Mouse (Mus musculus): Measurements from ENCODE around the gene Atp8a2. TPM values are rescaled to one million over a fixed set of nuclear protein-coding genes. Genes with fewer than 3 reads are reported as not detected.
"Not testable (repeated sequence)": the region's sequence is repeated elsewhere in the genome, so short reads cannot be mapped to it uniquely, and the experiment has no call there.

Gene Atp8a2
- total RNA-seq, 2 experiments from 2014 or later: 63.0 to 71.3 TPM

DNA sequence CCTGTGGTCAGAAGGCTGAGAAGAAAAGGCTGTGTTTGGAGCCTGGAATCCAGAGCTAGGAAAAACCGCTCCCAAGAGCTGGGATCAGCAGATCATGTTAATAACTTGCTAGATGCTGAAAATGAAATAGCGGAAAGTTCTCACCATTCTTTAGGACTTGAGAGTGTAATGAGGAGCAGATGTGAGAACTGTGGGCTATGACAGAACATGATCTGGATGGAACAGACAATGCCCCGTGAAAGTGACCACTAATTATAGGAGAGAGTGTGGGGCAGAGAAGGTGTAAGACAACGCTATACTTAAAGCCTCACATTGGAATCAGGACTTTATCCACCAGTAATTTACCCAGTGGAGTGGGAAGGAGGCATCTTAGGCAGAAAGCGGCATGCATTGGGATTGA, 455.2 kb downstream of the Atp8a2 start:
- no peak for DNase-seq (ENCODE audit: low spot score in 2 of 2)
- intact Hi-C loops (cut with DNase I): no loop called here

DNA sequence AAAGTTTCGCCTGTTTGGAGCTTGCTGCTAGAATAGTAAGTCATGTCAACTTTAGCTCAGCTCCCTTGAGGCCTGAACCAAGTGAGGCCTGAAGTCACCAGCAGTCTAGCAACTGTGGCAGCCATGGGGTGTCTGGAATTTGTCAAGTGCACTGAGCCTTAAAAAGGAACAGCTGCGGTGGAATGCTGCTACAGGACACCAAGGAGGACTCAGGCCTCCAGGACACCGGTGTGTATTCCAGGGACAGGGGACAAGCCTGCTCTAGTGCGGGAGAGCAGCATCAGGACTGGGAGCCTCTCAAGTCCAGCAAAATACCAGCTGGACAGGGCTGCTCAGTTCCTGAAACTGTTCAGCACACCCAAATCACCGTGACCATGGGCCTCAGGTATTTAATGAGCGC, 457.5 kb downstream of the Atp8a2 start:
- intact Hi-C loops (cut with DNase I): no loop called here
- no peak for DNase-seq (ENCODE audit: low spot score in 2 of 2)

DNA sequence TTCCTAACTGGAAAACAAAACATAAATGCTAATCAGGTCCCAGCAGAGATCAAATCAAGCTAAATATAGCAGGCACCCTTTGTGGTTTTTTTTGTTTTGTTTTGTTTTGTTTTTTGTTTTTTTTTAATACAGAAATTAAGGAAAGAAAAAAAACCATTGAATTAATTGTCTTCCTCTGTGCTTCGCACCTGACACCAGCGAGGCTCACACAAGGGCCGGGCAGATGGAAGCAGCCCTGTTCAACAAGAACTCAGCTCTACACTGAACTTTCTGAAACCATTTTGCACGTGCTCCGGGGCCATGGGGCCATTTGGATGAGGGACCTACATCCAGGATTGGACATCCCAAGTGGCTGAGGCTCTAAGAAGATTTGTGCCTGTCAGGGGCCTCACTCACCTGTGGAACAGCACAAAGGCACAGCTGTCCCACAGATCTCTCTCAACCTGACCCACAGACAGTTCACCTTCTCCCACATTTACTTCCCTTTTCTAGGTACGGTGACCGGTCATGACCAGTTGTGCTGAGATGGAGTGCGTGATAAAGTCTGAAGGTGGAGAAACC, 459.2 kb downstream of the Atp8a2 start:
- DNase-seq (ENCODE audit: low spot score in 2 of 2): no peak
- intact Hi-C loops (cut with DNase I): no loop called here

DNA sequence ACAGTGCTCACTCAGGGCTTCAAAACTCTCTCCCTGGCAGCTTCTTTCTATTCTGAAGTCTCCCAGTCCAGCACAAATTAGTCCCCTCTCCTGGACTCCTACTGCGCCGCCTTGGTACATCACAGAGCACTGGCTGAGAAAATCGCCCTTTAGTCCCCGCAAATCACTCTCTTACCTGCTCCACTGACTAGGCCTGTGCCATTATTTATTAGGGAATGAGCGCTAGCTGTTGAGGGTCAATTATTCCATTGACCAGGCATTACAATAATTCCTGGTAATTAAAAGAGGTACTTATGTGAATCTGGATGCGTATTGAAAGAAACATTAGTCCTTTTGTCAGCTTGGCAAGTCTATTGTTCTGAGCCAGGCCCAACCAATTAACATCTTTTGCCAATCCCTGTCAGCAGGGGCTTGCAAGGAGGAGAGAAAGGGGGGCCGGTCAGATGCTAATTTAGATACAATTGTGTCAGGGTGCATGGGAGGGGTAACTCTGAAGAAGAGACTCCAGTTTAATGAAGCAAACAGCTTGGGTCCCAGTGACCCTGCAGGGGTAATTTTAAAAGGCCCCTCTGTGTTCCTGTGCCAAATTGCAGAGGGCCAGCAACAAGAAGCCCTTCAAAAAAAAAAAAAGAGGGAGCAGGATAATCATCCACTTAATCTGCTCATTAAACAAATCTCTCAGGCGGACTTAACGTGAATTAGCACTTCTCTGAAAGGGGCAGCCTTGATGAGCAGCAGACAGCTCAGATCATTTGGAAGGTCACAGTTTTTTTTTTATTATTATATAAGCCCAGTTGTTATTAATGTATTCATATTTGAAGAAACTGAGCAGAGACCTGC, 459.9 kb downstream of the Atp8a2 start:
- intact Hi-C loops (cut with DNase I): no loop called here
- DNase-seq (ENCODE audit: low spot score in 2 of 2): peak in 1 of 2 experiments; percentile 67

DNA sequence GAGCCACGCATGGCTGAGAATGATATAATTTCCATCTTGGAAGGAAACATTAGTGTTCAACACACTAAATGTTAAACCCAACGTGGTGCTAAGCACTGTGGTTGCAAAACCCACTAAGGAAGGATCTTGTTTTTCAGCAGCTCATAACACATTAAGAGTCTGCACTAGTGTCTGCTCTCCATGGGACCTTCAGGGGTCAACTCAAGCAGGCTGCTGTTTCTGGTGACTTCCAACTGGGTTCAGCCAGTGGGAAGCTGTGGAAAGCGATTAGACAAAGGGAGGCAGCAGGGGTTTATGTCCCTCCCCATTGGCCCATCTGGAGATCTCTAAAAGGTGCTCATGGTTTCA, 467.0 kb downstream of the Atp8a2 start:
- no peak for DNase-seq (ENCODE audit: low spot score in 2 of 2)
- intact Hi-C loops (cut with DNase I): no loop called here

DNA sequence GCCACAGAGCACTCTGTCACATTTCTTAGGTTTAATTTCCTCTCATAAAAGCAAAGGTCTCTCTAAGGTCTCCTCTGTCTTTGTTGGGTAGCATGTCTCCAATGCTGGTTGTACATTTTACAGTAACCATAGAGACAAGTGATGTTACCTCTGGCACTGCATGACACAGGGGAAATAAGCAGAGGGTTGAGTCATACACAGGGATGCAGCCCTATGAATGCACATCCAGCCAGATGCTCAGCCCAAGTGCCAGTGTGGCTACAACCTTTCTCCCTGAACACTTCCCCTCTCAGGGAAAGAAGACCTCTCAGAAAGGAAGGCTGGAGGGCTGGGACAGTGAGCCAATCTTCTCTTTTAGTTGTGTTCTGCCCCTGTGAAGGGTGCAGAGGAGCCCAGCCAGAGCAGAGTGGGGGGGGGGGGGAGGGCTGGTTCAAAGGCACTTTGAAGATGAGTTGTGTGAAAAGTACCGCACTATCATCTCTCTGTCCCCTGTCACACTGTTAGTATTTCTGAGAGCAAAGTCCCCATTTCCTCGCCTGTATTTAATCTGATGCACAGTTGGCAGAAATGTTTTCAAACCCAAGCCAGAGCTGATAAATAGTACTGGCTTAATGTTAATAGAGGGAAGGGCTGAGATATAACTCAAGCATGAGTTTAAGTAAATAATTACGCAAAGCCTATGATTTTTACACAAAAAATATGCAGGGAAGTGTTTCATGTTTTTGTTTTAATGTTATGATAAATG, 467.5 kb downstream of the Atp8a2 start:
- intact Hi-C loops (cut with DNase I): loop anchor here (10.0 kb wide), 1 partner anchor 105 kb away; the partner anchor contains the start of gene Shisa2
- DNase-seq (ENCODE audit: low spot score in 2 of 2): no peak

DNA sequence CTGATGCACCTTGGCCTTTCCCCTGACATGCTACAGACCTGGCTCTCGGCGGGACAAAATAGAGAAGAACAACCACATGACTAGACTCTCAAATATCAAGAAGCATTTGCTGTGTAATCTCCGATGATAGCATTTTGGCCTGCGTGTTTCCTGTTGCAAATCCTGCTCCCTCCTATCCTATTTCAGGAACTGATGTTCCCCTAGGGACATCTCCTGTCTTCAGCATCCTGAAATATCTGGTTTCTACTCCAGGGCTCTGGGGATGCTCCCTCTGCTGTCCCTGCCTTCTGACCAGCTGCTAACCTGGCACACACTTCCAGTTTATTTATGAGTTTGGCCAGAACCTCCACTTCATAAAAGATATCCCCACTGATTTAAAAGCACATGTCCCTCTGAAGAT, 470.0 kb downstream of the Atp8a2 start:
- no peak for DNase-seq (ENCODE audit: low spot score in 2 of 2)
- intact Hi-C loops (cut with DNase I): loop anchor here (10.0 kb wide), 1 partner anchor 102 kb away; the partner anchor contains the start of gene Shisa2

DNA sequence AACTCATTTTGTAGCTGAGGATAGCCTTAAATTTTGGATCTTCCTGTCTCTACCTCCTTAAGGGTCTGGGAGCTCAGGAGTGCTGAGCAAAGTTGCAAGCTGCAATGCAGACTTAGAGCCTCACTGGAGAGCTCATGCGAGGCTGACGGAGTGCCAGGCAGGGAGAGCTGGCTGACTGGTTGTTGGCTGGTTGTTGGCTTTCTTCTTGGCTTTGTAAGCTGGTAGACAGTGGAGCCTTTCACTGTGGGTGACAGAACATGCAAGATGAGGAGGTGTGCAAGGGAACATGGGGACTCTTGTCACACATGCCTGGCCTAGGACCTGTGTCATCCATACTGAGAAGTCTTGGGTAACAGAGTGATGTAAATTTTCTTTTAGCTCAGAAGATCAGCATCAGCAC, 473.8 kb downstream of the Atp8a2 start:
- peak in 1 of 2 experiments; percentile 45 for DNase-seq (ENCODE audit: low spot score in 2 of 2)
- intact Hi-C loops (cut with DNase I): loop anchor here (10.0 kb wide), 1 partner anchor 98 kb away; the partner anchor contains the start of gene Shisa2

DNA sequence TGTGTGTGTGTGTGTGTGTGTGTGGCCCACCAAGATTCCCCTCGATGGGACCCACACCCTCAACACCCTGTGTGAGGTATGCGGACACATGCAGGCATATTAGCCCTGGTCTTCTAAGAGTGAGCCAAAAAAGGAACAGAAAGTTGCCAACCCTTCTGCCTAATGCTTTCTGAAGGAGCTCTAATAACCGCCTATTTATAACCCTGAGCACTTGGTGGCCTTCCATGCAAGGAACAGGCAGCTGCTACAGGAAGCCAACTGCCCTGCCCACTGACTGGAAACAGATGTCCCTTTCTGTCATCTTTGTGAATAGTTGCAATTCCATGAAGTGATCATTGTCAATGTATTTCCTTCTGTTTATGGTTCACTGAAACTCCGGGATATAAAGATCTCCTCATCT, 475.0 kb downstream of the Atp8a2 start:
- intact Hi-C loops (cut with DNase I): loop anchor here (10.0 kb wide), 1 partner anchor 97 kb away; the partner anchor contains the start of gene Shisa2
- no peak for DNase-seq (ENCODE audit: low spot score in 2 of 2)

DNA sequence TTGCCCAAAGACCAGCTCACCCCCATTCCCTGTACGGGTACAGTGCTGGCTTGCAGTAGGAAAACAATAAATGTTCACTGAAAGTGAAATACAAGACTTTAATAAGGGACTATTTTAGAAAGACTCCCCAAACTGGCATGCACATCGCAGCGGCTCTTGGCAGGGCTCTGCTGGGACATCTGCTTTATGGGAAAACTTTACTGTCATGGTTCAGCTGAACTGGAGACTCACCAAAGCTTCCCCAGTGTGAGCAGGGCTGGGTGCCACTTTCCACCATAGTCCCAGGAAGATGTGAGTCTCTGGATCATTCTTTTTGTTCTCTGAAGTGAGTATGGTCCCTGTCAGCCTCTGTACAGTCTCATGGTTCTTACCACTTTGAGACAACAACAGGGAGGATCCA, 475.6 kb downstream of the Atp8a2 start:
- intact Hi-C loops (cut with DNase I): loop anchor here (10.0 kb wide), 1 partner anchor 97 kb away; the partner anchor contains the start of gene Shisa2
- no peak for DNase-seq (ENCODE audit: low spot score in 2 of 2)

DNA sequence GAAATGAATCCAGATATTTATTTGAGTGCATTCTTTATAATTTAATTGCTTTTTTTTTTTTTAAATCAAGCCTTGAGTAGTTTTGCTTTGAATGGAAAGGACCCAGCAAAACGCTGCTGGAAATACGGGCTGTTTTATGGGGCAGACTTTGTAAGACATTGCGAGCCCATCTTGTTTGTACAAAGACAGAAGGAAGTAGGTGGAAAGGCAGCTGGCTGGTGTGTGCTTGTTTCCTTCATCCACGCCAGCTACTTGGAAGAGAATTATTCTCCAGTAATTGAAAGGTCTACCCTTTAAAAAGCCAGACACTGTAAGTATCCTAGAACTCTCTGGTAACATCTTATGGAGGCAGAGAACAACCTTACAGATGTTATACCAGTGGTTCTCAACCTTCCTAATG, 476.6 kb downstream of the Atp8a2 start:
- peak; percentile 41 to 60 for DNase-seq (ENCODE audit: low spot score in 2 of 2)
- intact Hi-C loops (cut with DNase I): loop anchor here (10.0 kb wide), 1 partner anchor 96 kb away; the partner anchor contains the start of gene Shisa2

DNA sequence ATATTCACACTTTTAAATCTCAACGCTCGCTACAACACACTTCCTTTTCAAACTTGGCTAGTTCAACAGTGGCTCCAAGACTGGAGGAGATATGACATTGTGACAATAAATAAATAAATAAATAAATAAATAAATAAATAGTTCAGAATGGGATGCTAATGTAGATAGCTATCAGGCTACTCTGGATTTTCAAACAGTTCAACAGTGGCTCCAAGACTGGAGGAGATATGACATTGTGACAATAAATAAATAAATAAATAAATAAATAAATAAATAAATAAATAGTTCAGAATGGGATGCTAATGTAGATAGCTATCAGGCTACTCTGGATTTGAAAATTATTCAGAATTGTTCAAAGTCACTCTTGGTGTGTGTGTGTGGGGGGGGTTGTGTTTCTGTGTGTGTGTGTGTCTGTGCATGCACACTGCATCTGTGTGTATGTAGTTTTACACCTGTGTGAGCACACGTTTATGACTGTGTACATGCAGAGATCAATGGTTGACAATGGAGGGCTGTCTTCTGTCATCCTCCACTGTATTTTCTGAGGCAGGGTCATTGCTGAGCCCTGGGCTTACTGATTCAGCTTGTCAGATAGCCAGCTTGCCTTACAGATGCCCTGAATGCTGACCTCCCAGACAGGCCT, 480.4 kb downstream of the Atp8a2 start:
- intact Hi-C loops (cut with DNase I); DNase-seq (ENCODE audit: low spot score in 2 of 2): not testable (repeated sequence)

DNA sequence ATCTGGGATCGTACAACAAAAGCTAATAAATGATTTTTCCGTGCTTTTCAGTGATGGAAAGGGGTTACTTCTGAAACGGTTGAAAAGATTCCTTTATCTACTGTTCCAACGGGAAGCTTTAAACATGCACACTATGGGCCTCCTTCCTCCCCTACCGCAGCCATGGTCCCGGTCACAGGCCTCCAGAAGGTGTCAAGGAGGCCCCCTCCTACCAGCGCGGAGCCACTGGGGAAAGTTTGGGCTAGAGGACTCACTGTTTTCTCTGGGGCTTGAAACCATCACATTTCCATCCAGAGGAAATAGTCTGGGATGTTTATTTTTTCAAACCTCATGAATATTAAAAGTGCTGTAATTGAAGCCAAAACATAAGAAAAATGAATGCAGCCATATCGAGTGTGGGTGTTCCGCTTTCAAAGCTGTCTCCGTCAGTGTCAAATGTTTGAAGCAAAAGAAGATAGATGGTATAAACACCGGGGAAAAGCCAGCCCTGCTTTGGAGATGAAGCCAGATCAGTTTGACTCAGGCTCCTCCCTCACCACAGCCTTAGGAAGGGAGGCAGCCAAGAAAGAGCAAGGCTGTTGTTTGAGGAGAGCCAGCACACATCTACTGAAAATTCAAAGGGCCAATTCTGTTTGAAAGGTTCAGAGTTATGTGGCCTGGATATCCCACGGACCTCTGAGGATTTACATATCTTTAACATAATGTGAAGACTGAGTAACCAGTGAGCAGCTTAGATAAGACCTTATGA, 481.1 kb downstream of the Atp8a2 start:
- peak; percentile 36 to 77 for DNase-seq (ENCODE audit: low spot score in 2 of 2)

DNA sequence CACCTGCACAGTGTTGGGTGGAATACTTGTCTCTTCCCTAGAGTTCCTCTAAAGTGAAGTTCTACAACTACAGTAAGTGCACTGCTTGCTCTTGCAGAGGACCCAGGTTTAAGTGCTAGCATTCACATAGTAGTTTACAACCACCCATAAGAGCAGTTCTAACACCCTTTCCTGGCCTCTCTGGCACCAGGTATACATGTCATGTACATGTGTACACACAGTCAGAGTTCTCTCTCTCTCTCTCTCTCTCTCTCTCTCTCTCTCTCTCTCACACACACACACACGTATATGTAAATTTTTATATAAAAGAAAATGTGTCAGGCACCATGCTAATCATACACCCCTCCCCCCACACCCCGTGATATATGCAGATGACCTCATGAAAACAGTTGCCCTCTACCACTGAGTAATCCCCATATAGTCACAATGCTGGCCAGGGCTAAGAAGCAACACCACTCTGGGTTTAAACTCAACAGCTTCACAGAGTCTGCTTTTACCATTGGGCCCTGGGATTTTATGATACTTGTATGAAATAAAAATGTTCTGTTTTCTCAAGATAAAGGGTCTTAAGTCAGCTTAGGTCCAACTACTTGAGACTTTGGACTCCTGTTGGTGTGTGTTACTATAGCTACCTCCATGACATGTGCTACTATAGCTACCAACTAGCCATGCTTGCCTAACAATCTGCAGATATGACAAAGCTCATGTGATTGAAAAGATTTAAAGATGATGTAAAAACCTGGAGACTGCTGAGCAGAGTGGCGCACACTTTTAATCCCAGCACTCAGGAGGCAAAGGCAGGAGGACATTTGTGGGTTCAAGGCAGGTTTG, 487.3 kb downstream of the Atp8a2 start:
- intact Hi-C loops (cut with DNase I): no loop called here
- no peak for DNase-seq (ENCODE audit: low spot score in 2 of 2)

More for the DNA sequence above, 481.1 kb downstream of the Atp8a2 start:
- intact Hi-C loops (cut with DNase I): no loop called here

DNA sequence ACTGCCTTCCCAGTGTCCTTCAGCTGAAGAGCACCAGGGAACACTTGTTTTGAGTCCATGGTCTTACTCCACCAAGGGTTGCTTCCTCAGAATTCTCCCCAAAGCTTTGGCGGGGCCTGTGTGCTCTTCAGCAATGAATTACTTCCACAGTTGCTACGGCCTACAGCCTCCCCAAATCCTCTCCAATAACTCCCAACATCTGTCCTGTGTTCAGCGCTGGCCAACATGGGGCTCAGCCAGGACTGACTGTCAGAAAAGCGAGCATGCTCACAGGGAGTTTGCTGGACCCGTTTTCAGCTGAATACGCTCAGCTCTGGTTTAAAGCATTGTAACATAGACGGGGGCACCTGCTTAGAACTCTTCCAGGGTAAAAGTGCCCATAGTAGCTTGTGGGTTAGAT, 489.0 kb downstream of the Atp8a2 start:
- intact Hi-C loops (cut with DNase I): no loop called here
- no peak for DNase-seq (ENCODE audit: low spot score in 2 of 2)

DNA sequence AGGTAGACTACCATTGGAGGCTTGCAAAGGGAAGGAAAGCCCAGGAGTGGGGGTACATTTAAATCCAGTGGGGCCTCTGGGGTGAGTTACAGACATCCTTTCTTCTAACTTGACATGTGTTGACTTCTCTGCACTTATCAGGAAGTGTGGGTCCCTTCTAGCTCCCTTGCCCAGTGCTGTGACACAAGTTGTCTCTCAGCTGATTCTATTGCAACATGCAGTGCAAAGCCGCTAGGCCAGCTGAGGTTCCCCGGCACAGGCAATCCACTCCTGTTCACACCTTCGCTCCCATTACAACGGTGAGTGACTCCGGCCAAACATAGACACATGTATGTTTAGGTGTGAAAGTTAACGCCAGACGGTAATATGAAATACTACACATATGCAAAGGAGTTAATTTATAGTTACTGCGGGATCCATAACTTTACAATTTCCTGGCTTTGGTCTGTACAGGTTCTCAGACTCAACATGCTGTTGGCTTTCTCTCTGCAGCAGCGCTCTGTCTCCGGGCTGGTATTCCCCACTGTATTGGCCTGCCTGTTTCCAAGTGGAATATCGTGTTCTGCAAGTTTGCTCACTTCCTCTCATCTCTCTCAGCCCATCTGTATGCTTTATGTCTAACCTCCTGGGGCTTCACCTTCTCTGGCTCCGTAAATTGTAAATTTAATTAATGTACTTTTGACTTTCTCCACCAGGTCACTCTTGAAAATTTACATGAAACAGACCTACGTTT, 491.5 kb downstream of the Atp8a2 start:
- intact Hi-C loops (cut with DNase I): no loop called here
- no peak for DNase-seq (ENCODE audit: low spot score in 2 of 2)

DNA sequence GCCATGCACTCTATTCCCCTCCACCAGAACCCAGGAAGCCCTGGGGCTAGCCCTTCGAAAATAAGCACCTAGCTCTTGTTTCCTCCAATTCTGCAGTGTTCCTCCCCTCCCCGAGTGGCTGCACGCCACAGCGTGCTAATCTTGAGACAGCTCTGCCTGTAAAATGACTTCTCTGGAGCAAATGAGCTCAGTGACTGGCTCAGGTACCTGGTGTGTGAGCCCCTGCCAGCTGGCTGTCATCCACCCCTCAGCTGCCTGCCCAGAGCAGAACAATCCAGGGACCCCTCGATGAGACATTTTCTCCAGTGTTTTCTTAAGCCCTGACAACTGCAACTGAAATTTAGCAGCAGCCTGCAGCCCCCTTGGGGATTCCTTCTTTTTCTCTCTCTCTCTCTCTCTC, 495.5 kb downstream of the Atp8a2 start:
- DNase-seq (ENCODE audit: low spot score in 2 of 2): no peak
- intact Hi-C loops (cut with DNase I): no loop called here

DNA sequence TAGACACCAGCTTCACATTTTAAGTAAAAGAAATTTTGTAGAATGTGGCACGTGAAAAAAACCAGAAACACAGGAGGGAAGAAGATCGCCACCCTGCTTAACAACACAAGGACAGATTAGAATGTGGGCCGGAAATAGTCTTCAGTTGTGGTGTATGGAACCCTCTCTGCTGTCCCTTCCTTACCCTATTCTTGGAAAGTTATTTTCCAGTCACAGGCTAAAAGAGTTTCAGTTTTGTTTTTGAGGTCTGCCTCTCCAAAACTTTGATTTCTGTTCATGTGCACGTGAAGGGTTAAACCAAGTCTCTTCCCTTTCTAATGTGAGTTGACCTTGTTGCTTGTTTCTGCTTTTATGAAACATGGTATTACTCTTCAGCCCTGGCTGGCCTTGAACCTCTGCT, 501.8 kb downstream of the Atp8a2 start:
- intact Hi-C loops (cut with DNase I): no loop called here
- no peak for DNase-seq (ENCODE audit: low spot score in 2 of 2)
